Mouse (Mus musculus) yolk sac, embryonic 10.5 days (tissue): Measurements from ENCODE around the gene Hist1h3i.
A peak's percentile ranks its signal among the peaks of the same experiment; 100 is the strongest.

Experiments used
- DNase-seq: peaks from one replicate; pipeline ENCODE4 v3.0.0-alpha.2; 2017; ENCODE audit warnings: low spot score

The Hist1h3i gene

GRCm38 (mm10) chr13:21734010-21734905 is 48.9 kb downstream of the Hist1h3i start:
- DNase-seq: peak; percentile 85

DNA sequence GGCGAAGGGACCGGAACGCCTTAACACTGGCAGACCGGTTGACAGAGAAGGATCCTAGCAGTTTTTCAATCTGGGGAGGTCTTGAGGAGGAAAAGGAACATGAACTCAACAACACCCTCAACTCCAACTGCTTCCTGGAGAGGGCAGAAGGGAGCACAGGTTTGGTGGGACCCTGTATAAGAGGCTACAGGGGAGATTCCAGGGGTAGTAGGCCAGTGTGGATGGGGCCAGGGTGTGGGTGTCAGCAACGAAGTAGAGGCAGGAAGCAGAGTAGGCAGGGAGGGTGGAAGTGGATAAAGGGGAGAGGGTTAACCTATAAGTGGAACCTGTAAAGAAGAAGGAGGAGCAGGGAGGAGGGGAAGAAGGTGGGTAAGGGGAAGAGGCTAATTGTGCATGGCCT is 49.7 kb downstream of the Hist1h3i start:
- no peak for DNase-seq
